Mouse (Mus musculus) ES-E14 (cell line): ENCODE data around the gene Med1.

Experiments used
- MAFK ChIP-seq: IDR thresholded peaks from 2 replicates; pipeline ENCODE4 v1.6.1; 2014; ENCODE audit warnings: mild to moderate bottlenecking, low read depth, low read length, inconsistent platforms; ENCODE audit not compliant: insufficient read depth
- ZC3H11A ChIP-seq: IDR thresholded peaks from 2 replicates; pipeline ENCODE4 v1.6.1; 2012; ENCODE audit warnings: low read depth, mild to moderate bottlenecking, inconsistent platforms, low read length, borderline replicate concordance
- ZNF384 ChIP-seq: IDR thresholded peaks from 2 replicates; pipeline ENCODE4 v1.6.1; 2012; ENCODE audit warnings: low read depth, low read length, inconsistent platforms

GRCm38 (mm10) chr11:98109706-98110105 lies 83.4 kb downstream of the Med1 start:
- no peak for TF ChIP-seq ZC3H11A
- TF ChIP-seq MAFK, result no peak
- TF ChIP-seq ZNF384, result no peak
